Mouse (Mus musculus) liver, adult 2 months (tissue): Measurements from ENCODE around the gene Rxfp4.

ENCODE experiments used
- CTCF ChIP-seq: fragments of 200-500 bp; IDR thresholded peaks from 2 replicates; pipeline ENCODE4 v1.5.1; 2011; ENCODE audit warnings: low read depth, low read length, control low read depth
- POLR2A ChIP-seq: fragments of 200-500 bp; IDR thresholded peaks from 2 replicates; pipeline ENCODE4 v1.6.1; 2011; ENCODE audit warnings: low read length, control low read depth; ENCODE audit not compliant: insufficient read depth; ENCODE audit errors: extremely low read depth

- TF ChIP-seq POLR2A (no peak), CTCF (no peak)
These were observed 6.4 kb downstream of the Rxfp4 start for GRCm38 (mm10) chr3:88646426-88646995.
